Mouse (Mus musculus): ENCODE results near the gene Sord. TPM values are rescaled to one million over a fixed set of nuclear protein-coding genes. Genes with fewer than 3 reads are reported as not detected.

Gene Sord
- polyA plus RNA-seq, 1 experiment from 2014 or later, result 28.7 TPM

DNA sequence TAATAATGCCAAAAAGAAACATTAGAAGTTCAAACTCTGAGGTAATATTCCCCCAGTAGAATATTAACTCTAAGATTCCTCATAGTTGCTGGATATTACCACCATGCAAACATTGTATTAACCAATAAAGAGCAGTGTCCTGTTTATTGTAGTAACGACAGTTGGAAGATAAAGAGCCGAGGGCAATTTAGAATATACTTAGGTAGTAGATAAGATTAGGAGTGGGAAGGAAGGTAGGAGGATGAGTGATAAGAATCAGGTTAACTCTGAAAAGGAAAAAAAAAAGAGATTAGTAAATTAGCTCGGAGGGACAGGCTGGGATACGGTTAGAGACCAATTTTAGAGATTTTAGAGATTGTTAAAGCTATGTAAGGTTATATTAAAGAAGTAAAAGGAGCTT lies 13.2 kb upstream of the Sord start:
- H3K27ac ChIP-seq (replicated peaks), result no peak overlapping the region
- WGBS, result 57% methylated on average over 4 of the region's 4 CpGs
- H3K27me3 ChIP-seq, result no peaks in the 10 kb centered on the region
- no peak overlapping the region for H3K4me2 ChIP-seq (replicated peaks)
- no peaks in the 10 kb centered on the region for H3K4me1 ChIP-seq
- no peaks in the 10 kb centered on the region for H3K9me3 ChIP-seq (replicated peaks)
- no peak overlapping the region for H3K4me3 ChIP-seq (replicated peaks)
- ATAC-seq (ENCODE audit: insufficient number of reproducible peaks, low FRiP score, low TSS enrichment, low read depth), result no peak
- no peak overlapping the region for H3K9ac ChIP-seq
- no peaks in the 10 kb centered on the region for H3K36me3 ChIP-seq

DNA sequence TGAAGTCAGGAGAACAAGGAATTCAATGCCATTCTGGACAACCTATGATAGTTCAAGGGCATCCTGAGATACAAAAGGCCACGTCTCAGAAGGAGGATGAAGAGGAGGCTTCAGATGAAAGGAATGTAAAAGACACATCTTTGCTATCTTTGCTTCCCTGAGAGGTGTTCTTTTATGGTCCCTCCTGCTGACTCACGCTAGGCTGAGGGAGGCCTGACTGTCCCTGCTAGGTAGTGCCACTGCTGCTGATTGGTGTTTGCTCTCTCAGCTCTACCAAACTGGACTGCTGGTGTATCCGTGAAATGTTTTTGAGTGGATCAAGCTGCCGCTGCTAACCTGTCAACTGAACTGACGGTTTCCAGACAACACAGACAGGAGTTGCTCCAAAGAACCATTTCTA lies 12.8 kb upstream of the Sord start:
- H3K4me3 ChIP-seq (replicated peaks), result no peak overlapping the region
- H3K4me1 ChIP-seq, result no peaks in the 10 kb centered on the region
- H3K36me3 ChIP-seq, result no peaks in the 10 kb centered on the region
- H3K9ac ChIP-seq, result no peak overlapping the region
- H3K9me3 ChIP-seq (replicated peaks), result no peaks in the 10 kb centered on the region
- whole genome bisulfite sequencing, result 45% methylated on average over 5 of the region's 5 CpGs
- H3K27me3 ChIP-seq, result no peaks in the 10 kb centered on the region
- no peak for ATAC-seq (ENCODE audit: insufficient number of reproducible peaks, low FRiP score, low TSS enrichment, low read depth)
- no peak overlapping the region for H3K27ac ChIP-seq (replicated peaks)
- no peak overlapping the region for H3K4me2 ChIP-seq (replicated peaks)

DNA sequence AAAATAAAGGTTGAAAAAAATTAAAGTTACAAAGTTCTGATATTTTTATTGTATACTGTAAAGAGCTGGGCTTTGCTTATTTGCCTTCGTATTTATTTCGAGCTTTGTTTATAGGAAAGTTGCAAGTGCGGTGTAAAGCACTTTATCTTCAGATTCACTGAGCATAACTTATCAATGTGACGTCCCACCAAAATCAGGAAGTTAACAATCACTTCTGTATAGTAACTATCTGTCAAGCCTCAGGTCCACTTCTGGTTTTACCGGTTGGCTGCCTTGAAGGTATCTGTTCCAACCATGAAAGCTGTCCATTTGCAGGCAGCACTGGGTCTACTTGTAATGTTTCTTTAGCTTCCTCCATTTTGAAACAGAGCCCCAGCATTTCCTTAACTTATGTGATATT lies 12.3 kb upstream of the Sord start:
- H3K9ac ChIP-seq, result no peak overlapping the region
- no peaks in the 10 kb centered on the region for H3K27me3 ChIP-seq
- no peak overlapping the region for H3K27ac ChIP-seq (replicated peaks)
- H3K4me1 ChIP-seq, result no peaks in the 10 kb centered on the region
- 82% methylated on average over 5 of the region's 5 CpGs for WGBS
- H3K9me3 ChIP-seq (replicated peaks), result no peaks in the 10 kb centered on the region
- H3K4me2 ChIP-seq (replicated peaks), result no peak overlapping the region
- H3K4me3 ChIP-seq (replicated peaks), result no peak overlapping the region
- H3K36me3 ChIP-seq, result no peaks in the 10 kb centered on the region
- no peak for ATAC-seq (ENCODE audit: insufficient number of reproducible peaks, low FRiP score, low TSS enrichment, low read depth)

GRCm38 (mm10) chr2:122223654-122224053 lies 10.9 kb upstream of the Sord start:
- no peak overlapping the region for H3K4me2 ChIP-seq (replicated peaks)
- H3K4me1 ChIP-seq, result no peaks in the 10 kb centered on the region
- H3K9me3 ChIP-seq (replicated peaks), result no peaks in the 10 kb centered on the region
- no peak overlapping the region for H3K4me3 ChIP-seq (replicated peaks)
- no peaks in the 10 kb centered on the region for H3K27me3 ChIP-seq
- H3K27ac ChIP-seq (replicated peaks), result no peak overlapping the region
- H3K36me3 ChIP-seq, result no peaks in the 10 kb centered on the region
- H3K9ac ChIP-seq, result no peak overlapping the region
- ATAC-seq (ENCODE audit: insufficient number of reproducible peaks, low FRiP score, low TSS enrichment, low read depth), result no peak

DNA sequence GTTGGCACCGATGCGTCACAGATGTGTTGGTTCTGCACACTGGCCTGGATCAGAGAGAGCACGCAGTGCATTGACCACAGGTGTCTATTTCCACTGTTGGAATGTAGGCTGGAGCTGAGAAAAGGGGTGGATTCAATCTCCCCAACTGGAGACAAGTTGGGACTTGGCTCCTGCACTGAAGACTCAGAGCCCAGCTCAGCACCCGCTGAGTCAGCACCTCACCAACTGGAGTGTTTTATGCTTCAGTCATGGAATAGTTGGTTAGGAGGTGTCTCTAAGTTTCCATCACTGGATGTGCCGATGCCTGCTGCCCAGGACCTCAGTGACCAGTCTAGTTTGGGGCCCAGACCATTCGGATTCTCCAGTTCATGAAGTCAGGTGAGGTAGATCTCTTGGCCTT lies 4.2 kb upstream of the Sord start:
- Histone ChIP-seq H3K27me3 (no peaks in the 10 kb centered on the region), H3K27ac (replicated peaks) (no peak overlapping the region), H3K36me3 (no peaks in the 10 kb centered on the region), H3K9me3 (replicated peaks) (no peaks in the 10 kb centered on the region), H3K4me2 (replicated peaks) (no peak overlapping the region), H3K9ac (no peak overlapping the region), H3K4me3 (replicated peaks) (no peak overlapping the region), H3K4me1 (peaks cover 11% of the 10 kb centered on the region)
- 67% methylated on average over 6 of the region's 6 CpGs for WGBS
- no peak for ATAC-seq (ENCODE audit: insufficient number of reproducible peaks, low FRiP score, low TSS enrichment, low read depth)

- no peak overlapping the region for H3K9ac ChIP-seq
- 75% methylated on average over 9 of the region's 9 CpGs for WGBS
- H3K4me1 ChIP-seq, result peaks cover 11% of the 10 kb centered on the region
- H3K27me3 ChIP-seq, result no peaks in the 10 kb centered on the region
- no peaks in the 10 kb centered on the region for H3K9me3 ChIP-seq (replicated peaks)
- ATAC-seq (ENCODE audit: insufficient number of reproducible peaks, low FRiP score, low TSS enrichment, low read depth), result no peak
- H3K27ac ChIP-seq (replicated peaks), result no peak overlapping the region
- H3K4me2 ChIP-seq (replicated peaks), result no peak overlapping the region
- H3K4me3 ChIP-seq (replicated peaks), result no peak overlapping the region
- no peaks in the 10 kb centered on the region for H3K36me3 ChIP-seq
Measured at GRCm38 (mm10) chr2:122231616-122232015, 2.9 kb upstream of the Sord start.

GRCm38 (mm10) chr2:122233341-122233740 lies 1.2 kb upstream of the Sord start:
- Histone ChIP-seq H3K9ac (no peak overlapping the region), H3K4me1 (peaks cover 11% of the 10 kb centered on the region), H3K4me2 (replicated peaks) (peak overlapping the region; percentile 84; the same call in 1 of the 2 replicates), H3K27me3 (no peaks in the 10 kb centered on the region), H3K36me3 (no peaks in the 10 kb centered on the region), H3K27ac (replicated peaks) (no peak overlapping the region), H3K9me3 (replicated peaks) (no peaks in the 10 kb centered on the region), H3K4me3 (replicated peaks) (no peak overlapping the region)
- no peak for ATAC-seq (ENCODE audit: insufficient number of reproducible peaks, low FRiP score, low TSS enrichment, low read depth)
- 49% methylated on average over 5 of the region's 5 CpGs for WGBS

DNA sequence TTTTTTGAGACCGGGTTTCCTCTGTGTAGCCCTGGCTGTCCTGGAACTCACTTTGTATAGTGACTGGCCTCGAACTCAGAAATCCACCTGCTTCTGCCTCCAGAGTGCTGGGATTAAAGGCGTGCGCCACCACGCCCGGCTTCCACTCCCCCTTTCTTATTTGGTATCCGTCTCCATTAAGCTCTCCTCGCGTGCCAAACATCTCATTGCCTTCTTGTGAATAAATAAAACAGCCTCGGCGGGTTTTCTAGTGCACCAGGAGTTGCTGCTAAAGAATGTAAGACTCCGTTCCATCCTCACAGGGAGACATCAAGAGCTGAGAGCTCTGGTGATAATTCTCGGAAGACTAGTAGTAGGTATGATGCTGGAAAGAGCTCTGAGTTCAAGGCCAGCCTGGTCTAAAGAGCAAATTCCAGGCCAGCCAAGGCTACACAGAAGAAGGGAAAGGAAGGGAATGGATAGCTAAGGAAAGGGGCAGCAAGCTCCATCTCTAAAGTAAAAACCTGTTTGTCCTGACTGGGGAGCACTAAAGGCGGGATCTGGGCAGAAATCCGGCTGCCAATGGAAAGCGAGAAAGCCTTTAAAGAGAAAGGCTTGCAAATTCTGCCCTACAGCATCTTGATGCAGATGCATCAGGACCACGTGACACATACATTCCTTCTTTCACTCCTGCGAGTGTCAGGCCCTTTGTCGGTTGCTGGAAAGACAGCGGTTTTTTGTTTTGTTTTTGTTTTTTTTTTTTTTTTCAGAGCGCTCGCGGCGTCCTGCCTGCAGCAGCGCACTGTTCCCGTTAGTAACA lies 591 bp upstream of the Sord start:
- peaks cover 11% of the 10 kb centered on the region for H3K4me1 ChIP-seq
- peak overlapping the region; percentile 31 for H3K9ac ChIP-seq
- ATAC-seq (ENCODE audit: insufficient number of reproducible peaks, low FRiP score, low TSS enrichment, low read depth), result no peak
- no peaks in the 10 kb centered on the region for H3K36me3 ChIP-seq
- H3K27ac ChIP-seq (replicated peaks), result peak overlapping the region; percentile 87
- H3K27me3 ChIP-seq, result no peaks in the 10 kb centered on the region
- 6% methylated on average over 26 of the region's 26 CpGs for WGBS
- H3K4me2 ChIP-seq (replicated peaks), result peak overlapping the region; percentile 84
- H3K4me3 ChIP-seq (replicated peaks), result peak overlapping the region; percentile 62
- no peaks in the 10 kb centered on the region for H3K9me3 ChIP-seq (replicated peaks)

GRCm38 (mm10) chr2:122235425-122235824 lies 876 bp downstream of the Sord start:
- Histone ChIP-seq H3K4me3 (replicated peaks) (peak overlapping the region; percentile 62), H3K4me2 (replicated peaks) (peak overlapping the region; percentile 84), H3K9ac (no peak overlapping the region), H3K27ac (replicated peaks) (no peak overlapping the region), H3K36me3 (no peaks in the 10 kb centered on the region), H3K4me1 (peaks cover 11% of the 10 kb centered on the region), H3K27me3 (no peaks in the 10 kb centered on the region), H3K9me3 (replicated peaks) (no peaks in the 10 kb centered on the region)
- 82% methylated on average over 2 of the region's 2 CpGs for whole genome bisulfite sequencing
- ATAC-seq (ENCODE audit: insufficient number of reproducible peaks, low FRiP score, low TSS enrichment, low read depth), result no peak

DNA sequence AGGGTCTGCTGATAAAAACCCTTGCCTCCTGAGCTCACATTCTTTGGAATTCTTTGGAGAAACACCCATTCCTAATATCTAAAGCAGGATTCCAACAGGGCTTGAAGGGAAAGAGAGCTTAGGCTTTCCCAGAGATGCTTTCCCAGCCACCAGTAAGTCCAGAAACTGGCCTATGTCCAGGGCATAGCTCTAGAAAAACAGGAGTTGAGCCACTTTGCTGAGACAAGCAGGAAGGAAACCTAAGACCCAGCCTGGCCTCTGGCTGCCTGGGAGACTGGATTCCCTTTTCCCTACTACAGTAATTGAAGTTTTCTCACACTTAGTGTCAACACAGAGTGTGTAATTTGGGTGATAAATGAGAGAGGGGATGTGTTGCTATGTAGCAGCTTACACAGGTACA lies 1.8 kb downstream of the Sord start:
- H3K9me3 ChIP-seq (replicated peaks), result no peaks in the 10 kb centered on the region
- no peaks in the 10 kb centered on the region for H3K36me3 ChIP-seq
- peaks cover 11% of the 10 kb centered on the region for H3K4me1 ChIP-seq
- H3K4me2 ChIP-seq (replicated peaks), result no peak overlapping the region
- no peak overlapping the region for H3K4me3 ChIP-seq (replicated peaks)
- ATAC-seq (ENCODE audit: insufficient number of reproducible peaks, low FRiP score, low TSS enrichment, low read depth), result no peak
- H3K27me3 ChIP-seq, result no peaks in the 10 kb centered on the region
- H3K9ac ChIP-seq, result no peak overlapping the region
- no peak overlapping the region for H3K27ac ChIP-seq (replicated peaks)

DNA sequence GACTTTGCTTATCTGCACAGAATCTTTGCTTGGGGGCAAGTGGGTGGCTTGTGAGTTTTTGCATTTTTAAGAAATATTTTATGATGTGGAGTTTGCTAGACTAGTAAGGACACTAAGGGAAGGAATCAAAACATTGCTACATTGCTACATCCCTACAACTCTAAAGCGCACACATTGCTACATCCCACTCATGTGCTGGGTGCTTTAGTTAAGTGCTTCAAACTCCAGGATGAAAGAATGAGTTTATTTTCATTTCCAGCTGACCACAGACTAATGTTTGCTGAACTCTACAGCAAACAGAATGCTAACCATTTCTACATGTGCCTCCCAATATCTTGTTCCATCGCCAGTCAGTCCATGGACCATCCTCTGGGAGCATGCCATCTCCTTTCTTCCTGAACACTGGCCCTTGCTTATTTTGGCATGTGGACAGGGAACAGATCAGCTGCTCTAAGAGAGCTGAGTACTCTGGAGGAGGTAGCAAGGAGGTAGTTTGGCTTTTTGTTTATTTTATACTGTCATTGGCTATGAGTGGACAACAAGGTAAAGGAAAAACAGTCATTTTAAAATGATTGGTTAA lies 3.4 kb downstream of the Sord start:
- no peaks in the 10 kb centered on the region for H3K27me3 ChIP-seq
- H3K27ac ChIP-seq (replicated peaks), result no peak overlapping the region
- no peak for ATAC-seq (ENCODE audit: insufficient number of reproducible peaks, low FRiP score, low TSS enrichment, low read depth)
- H3K36me3 ChIP-seq, result no peaks in the 10 kb centered on the region
- peaks cover 11% of the 10 kb centered on the region for H3K4me1 ChIP-seq
- H3K4me2 ChIP-seq (replicated peaks), result no peak overlapping the region
- H3K9ac ChIP-seq, result no peak overlapping the region
- no peak overlapping the region for H3K4me3 ChIP-seq (replicated peaks)
- 87% methylated on average over 2 of the region's 2 CpGs for WGBS
- no peaks in the 10 kb centered on the region for H3K9me3 ChIP-seq (replicated peaks)

- Histone ChIP-seq H3K36me3 (no peaks in the 10 kb centered on the region), H3K4me1 (0 out of 2 replicates have a peak, but pooled peaks cover 4% of the 10 kb centered on the region), H3K27me3 (no peaks in the 10 kb centered on the region), H3K9ac (no peak overlapping the region), H3K4me3 (replicated peaks) (no peak overlapping the region), H3K27ac (replicated peaks) (no peak overlapping the region), H3K4me2 (replicated peaks) (no peak overlapping the region), H3K9me3 (replicated peaks) (no peaks in the 10 kb centered on the region)
- ATAC-seq (ENCODE audit: insufficient number of reproducible peaks, low FRiP score, low TSS enrichment, low read depth), result no peak
Measured at GRCm38 (mm10) chr2:122240735-122241134, 6.2 kb downstream of the Sord start.
